Mouse (Mus musculus) fat pad, adult 2 months (tissue): ENCODE measurements around the gene Rflnb.
"Not testable (repeated sequence)": the region's sequence is repeated elsewhere in the genome, so short reads cannot be mapped to it uniquely, and the experiment has no call there.

ENCODE experiments used
- DNase-seq: peaks from one replicate; pipeline ENCODE4 v3.0.0-alpha.2; 2011; ENCODE audit warnings: low read depth, low spot score; ENCODE audit errors: extremely low read depth

Rflnb gene

GRCm38 (mm10) chr11:76037581-76038294 lies 10.2 kb upstream of the Rflnb start:
- no peak for DNase-seq

- DNase-seq: no peak
These were observed 7.6 kb upstream of the Rflnb start for GRCm38 (mm10) chr11:76035182-76035581.

GRCm38 (mm10) chr11:76033836-76034235 lies 6.3 kb upstream of the Rflnb start:
- no peak for DNase-seq

- no peak for DNase-seq
These were observed 5.8 kb upstream of the Rflnb start for GRCm38 (mm10) chr11:76033359-76033758.

- no peak for DNase-seq
These were observed 487 bp upstream of the Rflnb start for GRCm38 (mm10) chr11:76028072-76028465.

- no peak for DNase-seq
These were observed 949 bp downstream of the Rflnb start for GRCm38 (mm10) chr11:76026527-76027138.

- DNase-seq: no peak
These were observed 2.5 kb downstream of the Rflnb start for GRCm38 (mm10) chr11:76025080-76025583.

- no peak for DNase-seq
These were observed 6.7 kb downstream of the Rflnb start for GRCm38 (mm10) chr11:76020916-76021315.

GRCm38 (mm10) chr11:76019879-76020278 lies 7.7 kb downstream of the Rflnb start:
- no peak for DNase-seq

GRCm38 (mm10) chr11:76015814-76016213 lies 11.8 kb downstream of the Rflnb start:
- no peak for DNase-seq

- DNase-seq: no peak
These were observed 12.3 kb downstream of the Rflnb start for GRCm38 (mm10) chr11:76015251-76015650.

- no peak for DNase-seq
These were observed 16.6 kb downstream of the Rflnb start for GRCm38 (mm10) chr11:76010838-76011624.

- DNase-seq: no peak
These were observed 18.5 kb downstream of the Rflnb start for GRCm38 (mm10) chr11:76009101-76009500.

GRCm38 (mm10) chr11:76008162-76008561 lies 19.4 kb downstream of the Rflnb start:
- DNase-seq: no peak

GRCm38 (mm10) chr11:76004276-76004675 lies 23.3 kb downstream of the Rflnb start:
- DNase-seq: not testable (repeated sequence)

GRCm38 (mm10) chr11:76001237-76001878 lies 26.2 kb downstream of the Rflnb start:
- DNase-seq: no peak

- no peak for DNase-seq
These were observed 26.9 kb downstream of the Rflnb start for GRCm38 (mm10) chr11:76000701-76001100.

- no peak for DNase-seq
These were observed 28.0 kb downstream of the Rflnb start, which contains the start of gene 1700016K19Rik for GRCm38 (mm10) chr11:75999440-76000155. TSS of gene 1700016K19Rik (plus strand) at chr11:75999912.

- DNase-seq: no peak
These were observed 33.2 kb downstream of the Rflnb start for GRCm38 (mm10) chr11:75994357-75994756.

- no peak for DNase-seq
These were observed 35.1 kb downstream of the Rflnb start for GRCm38 (mm10) chr11:75992481-75992880.
